Mouse (Mus musculus): ENCODE results near the gene Epha8. TPM values are rescaled to one million over a fixed set of nuclear protein-coding genes. Genes with fewer than 3 reads are reported as not detected.
A peak's percentile ranks its signal among the peaks of the same experiment; 100 is the strongest.

Gene Epha8
- polyA plus RNA-seq, 1 experiment from 2014 or later, result 0.21 TPM

- Histone ChIP-seq H3K4me2 (no peak overlapping the region), H3K4me1 (peaks cover 13% of the 10 kb centered on the region; the same call in 1 of the 2 replicates), H3K27me3 (peaks cover 56% of the 10 kb centered on the region), H3K9ac (no peak overlapping the region), H3K9me3 (replicated peaks) (no peaks in the 10 kb centered on the region), H3K4me3 (replicated peaks) (no peak overlapping the region), H3K36me3 (no peaks in the 10 kb centered on the region), H3K27ac (no peak overlapping the region)
- WGBS, result 24% methylated on average over 10 of the region's 10 CpGs
- ATAC-seq (replicated peaks; ENCODE audit: low FRiP score), result no peak
These were observed 60.2 kb downstream of the Epha8 start for GRCm38 (mm10) chr4:136896461-136896860.

- H3K27ac ChIP-seq, result no peak overlapping the region
- H3K27me3 ChIP-seq, result peaks cover 59% of the 10 kb centered on the region
- no peaks in the 10 kb centered on the region for H3K36me3 ChIP-seq
- no peaks in the 10 kb centered on the region for H3K9me3 ChIP-seq (replicated peaks)
- H3K4me3 ChIP-seq (replicated peaks), result peak overlapping the region; percentile 15; the same call in 1 of the 2 replicates
- no peak for ATAC-seq (replicated peaks; ENCODE audit: low FRiP score)
- peak overlapping the region; percentile 25; the same call in 1 of the 2 replicates for H3K4me2 ChIP-seq
- H3K4me1 ChIP-seq, result peaks cover 13% of the 10 kb centered on the region; the same call in 1 of the 2 replicates
- 5% methylated on average over 15 of the region's 15 CpGs for WGBS
- no peak overlapping the region for H3K9ac ChIP-seq
These were observed 60.8 kb downstream of the Epha8 start for GRCm38 (mm10) chr4:136895861-136896260.

- no peak for ATAC-seq (replicated peaks; ENCODE audit: low FRiP score)
- no peaks in the 10 kb centered on the region for H3K9me3 ChIP-seq (replicated peaks)
- H3K4me3 ChIP-seq (replicated peaks), result no peak overlapping the region
- no peak overlapping the region for H3K9ac ChIP-seq
- H3K4me2 ChIP-seq, result no peak overlapping the region
- H3K27me3 ChIP-seq, result peaks cover 62% of the 10 kb centered on the region
- WGBS, result 78% methylated on average over 4 of the region's 4 CpGs
- peaks cover 13% of the 10 kb centered on the region; the same call in 1 of the 2 replicates for H3K4me1 ChIP-seq
- no peaks in the 10 kb centered on the region for H3K36me3 ChIP-seq
- no peak overlapping the region for H3K27ac ChIP-seq
These were observed 61.8 kb downstream of the Epha8 start for GRCm38 (mm10) chr4:136894821-136895220.

- Histone ChIP-seq H3K27ac (no peak overlapping the region), H3K4me1 (peaks cover 13% of the 10 kb centered on the region; the same call in 1 of the 2 replicates), H3K36me3 (no peaks in the 10 kb centered on the region), H3K4me3 (replicated peaks) (no peak overlapping the region), H3K9ac (no peak overlapping the region), H3K9me3 (replicated peaks) (no peaks in the 10 kb centered on the region), H3K27me3 (peaks cover 63% of the 10 kb centered on the region), H3K4me2 (no peak overlapping the region)
- 0 out of 2 replicates have a peak, but pooled peaks have one; percentile 34 for ATAC-seq (replicated peaks; ENCODE audit: low FRiP score)
- 4% methylated on average over 9 of the region's 9 CpGs for WGBS
These were observed 62.7 kb downstream of the Epha8 start for GRCm38 (mm10) chr4:136893691-136894543.

- H3K4me2 ChIP-seq, result no peak within 1 kb of the TSS
- no peaks in the 10 kb centered on the region for H3K36me3 ChIP-seq
- no peak within 1 kb of the TSS for H3K27ac ChIP-seq
- peaks cover 9% of the 10 kb centered on the region; the same call in 1 of the 2 replicates for H3K4me1 ChIP-seq
- ATAC-seq (replicated peaks; ENCODE audit: low FRiP score), result no peak
- H3K9me3 ChIP-seq (replicated peaks), result no peaks in the 10 kb centered on the region
- H3K4me3 ChIP-seq (replicated peaks), result no peak within 1 kb of the TSS
- H3K9ac ChIP-seq, result no peak within 1 kb of the TSS
- WGBS, result 65% methylated on average over 5 of the region's 5 CpGs
- peaks cover 63% of the 10 kb centered on the region for H3K27me3 ChIP-seq
These were observed 63.8 kb downstream of the Epha8 start, which contains the start of gene C1qc for GRCm38 (mm10) chr4:136892811-136893210. TSS of gene C1qc (minus strand) at chr4:136893065.

GRCm38 (mm10) chr4:136892371-136892770 lies 64.2 kb downstream of the Epha8 start:
- Histone ChIP-seq H3K9me3 (replicated peaks) (no peaks in the 10 kb centered on the region), H3K4me2 (no peak overlapping the region), H3K9ac (no peak overlapping the region), H3K27ac (no peak overlapping the region), H3K27me3 (peaks cover 58% of the 10 kb centered on the region), H3K4me1 (peaks cover 9% of the 10 kb centered on the region; the same call in 1 of the 2 replicates), H3K36me3 (no peaks in the 10 kb centered on the region), H3K4me3 (replicated peaks) (no peak overlapping the region)
- WGBS, result 61% methylated on average over 7 of the region's 7 CpGs
- ATAC-seq (replicated peaks; ENCODE audit: low FRiP score), result no peak

GRCm38 (mm10) chr4:136891115-136891514 lies 65.5 kb downstream of the Epha8 start:
- no peak overlapping the region for H3K27ac ChIP-seq
- peaks cover 46% of the 10 kb centered on the region for H3K27me3 ChIP-seq
- H3K4me2 ChIP-seq, result no peak overlapping the region
- no peak for ATAC-seq (replicated peaks; ENCODE audit: low FRiP score)
- peaks cover 5% of the 10 kb centered on the region; the same call in 1 of the 2 replicates for H3K4me1 ChIP-seq
- H3K9me3 ChIP-seq (replicated peaks), result no peaks in the 10 kb centered on the region
- 91% methylated on average over 4 of the region's 4 CpGs for WGBS
- H3K36me3 ChIP-seq, result no peaks in the 10 kb centered on the region
- no peak overlapping the region for H3K9ac ChIP-seq
- H3K4me3 ChIP-seq (replicated peaks), result no peak overlapping the region

GRCm38 (mm10) chr4:136889981-136890380 lies 66.6 kb downstream of the Epha8 start:
- WGBS, result 80% methylated on average over 15 of the region's 15 CpGs
- ATAC-seq (replicated peaks; ENCODE audit: low FRiP score), result no peak

GRCm38 (mm10) chr4:136887714-136888113 lies 68.9 kb downstream of the Epha8 start:
- Histone ChIP-seq H3K4me2 (no peak overlapping the region), H3K27me3 (peaks cover 18% of the 10 kb centered on the region), H3K9ac (no peak overlapping the region), H3K9me3 (replicated peaks) (no peaks in the 10 kb centered on the region), H3K4me3 (replicated peaks) (no peak overlapping the region), H3K4me1 (no peaks in the 10 kb centered on the region), H3K27ac (no peak overlapping the region), H3K36me3 (no peaks in the 10 kb centered on the region)
- no peak for ATAC-seq (replicated peaks; ENCODE audit: low FRiP score)
- WGBS, result 64% methylated on average over 5 of the region's 5 CpGs

More at GRCm38 (mm10) chr4:136889981-136890380, 66.6 kb downstream of the Epha8 start:
- H3K4me2 ChIP-seq, result no peak overlapping the region
- H3K36me3 ChIP-seq, result no peaks in the 10 kb centered on the region
- H3K27me3 ChIP-seq, result peaks cover 35% of the 10 kb centered on the region
- no peak overlapping the region for H3K4me3 ChIP-seq (replicated peaks)
- no peak overlapping the region for H3K9ac ChIP-seq
- H3K9me3 ChIP-seq (replicated peaks), result no peaks in the 10 kb centered on the region
- no peaks in the 10 kb centered on the region for H3K4me1 ChIP-seq
- no peak overlapping the region for H3K27ac ChIP-seq

- no peak within 1 kb of the TSS for H3K9ac ChIP-seq
- H3K36me3 ChIP-seq, result no peaks in the 10 kb centered on the region
- 63% methylated on average over 7 of the region's 7 CpGs for WGBS
- no peaks in the 10 kb centered on the region for H3K9me3 ChIP-seq (replicated peaks)
- H3K4me3 ChIP-seq (replicated peaks), result no peak within 1 kb of the TSS
- H3K27ac ChIP-seq, result no peak within 1 kb of the TSS
- no peaks in the 10 kb centered on the region for H3K4me1 ChIP-seq
- no peak for ATAC-seq (replicated peaks; ENCODE audit: low FRiP score)
- H3K27me3 ChIP-seq, result peaks cover 5% of the 10 kb centered on the region
- no peak within 1 kb of the TSS for H3K4me2 ChIP-seq
These were observed 70.5 kb downstream of the Epha8 start, which contains the start of gene C1qb for GRCm38 (mm10) chr4:136886101-136886500. TSS of gene C1qb (minus strand) at chr4:136886187.

All from kidney, embryonic 15.5 days (tissue).